Mouse (Mus musculus) MEL (cell line): ENCODE measurements at regions not wholly inside any gene's neighbourhood (a gene's known extent, or its start where the extent isn't known, plus 50 kb on each side); places are given as distances from the start of the nearest gene placed in this dataset.

ENCODE experiments used
- DNase-seq: peaks from one replicate; pipeline ENCODE4 v3.0.0; 2011; ENCODE audit warnings: low read depth, low spot score
- H3K27ac ChIP-seq: 2 replicates; pipeline ENCODE4 v1.5.1; 2012; ENCODE audit warnings: low read depth, mild to moderate bottlenecking, control low read depth, low read length, moderate library complexity; ENCODE audit not compliant: control insufficient read depth
- H3K27me3 ChIP-seq, 2 experiments: fragments of 150-350 bp in 1 of 2; sonication (generic) in 1 of 2; 2 replicates each; pipeline ENCODE4 v1.6.1; 2012; ENCODE audit warnings: low read length in 2 of 2, mild to moderate bottlenecking in 2 of 2, improper control_type of control experiment in 1 of 2, moderate library complexity in 1 of 2; ENCODE audit not compliant: insufficient read depth in 2 of 2, control insufficient read depth in 1 of 2
- H3K36me3 ChIP-seq, 2 experiments: 2 replicates each; pipeline ENCODE4 v1.6.1; 2012 to 2014; ENCODE audit warnings: low read length in 2 of 2, improper control_type of control experiment in 1 of 2, inconsistent platforms in 1 of 2, mild to moderate bottlenecking in 1 of 2; ENCODE audit not compliant: insufficient read depth in 2 of 2, control insufficient read depth in 1 of 2
- H3K4me1 ChIP-seq, 2 experiments: fragments of 150-350 bp in 1 of 2; sonication (generic) in 1 of 2; 2 replicates each; pipeline ENCODE4 v1.6.1; 2012; ENCODE audit warnings: low read length in 2 of 2, improper control_type of control experiment in 1 of 2, mild to moderate bottlenecking in 1 of 2; ENCODE audit not compliant: insufficient read depth in 2 of 2, control insufficient read depth in 1 of 2
- H3K4me3 ChIP-seq, 2 experiments: fragments of 150-350 bp in 1 of 2; sonication (generic) in 1 of 2; 2 replicates each; pipeline ENCODE4 v1.5.1; 2012; ENCODE audit warnings: low read depth in 2 of 2, low read length in 2 of 2, mild to moderate bottlenecking in 2 of 2, moderate library complexity in 2 of 2, control low read depth in 1 of 2, improper control_type of control experiment in 1 of 2; ENCODE audit not compliant: control insufficient read depth in 1 of 2, insufficient read depth in 1 of 2
- H3K79me2 ChIP-seq: 2 replicates; pipeline ENCODE4 v1.6.1; 2012; ENCODE audit warnings: mild to moderate bottlenecking, low read length, moderate library complexity; ENCODE audit not compliant: control insufficient read depth, poor library complexity, insufficient read depth
- H3K9ac ChIP-seq: 2 replicates; pipeline ENCODE4 v1.6.1; 2012; ENCODE audit warnings: low read depth, mild to moderate bottlenecking, control low read depth, low read length, moderate library complexity; ENCODE audit not compliant: control insufficient read depth, poor library complexity, severe bottlenecking
- H3K9me3 ChIP-seq: fragments of 150-350 bp; sonication (generic); replicated peaks from 2 replicates; pipeline ENCODE4 v1.6.1; 2012; ENCODE audit warnings: mild to moderate bottlenecking, low read length, improper control_type of control experiment, moderate library complexity; ENCODE audit not compliant: insufficient read depth
- CHD1 ChIP-seq: IDR thresholded peaks from 2 replicates; pipeline ENCODE4 v1.6.1; 2012; ENCODE audit warnings: low read depth, mild to moderate bottlenecking, inconsistent platforms, low read length, improper control_type of control experiment
- CHD2 ChIP-seq: IDR thresholded peaks from 2 replicates; pipeline ENCODE4 v1.6.1; 2011; ENCODE audit warnings: low read length, improper control_type of control experiment
- E2F4 ChIP-seq: IDR thresholded peaks from 2 replicates; pipeline ENCODE4 v1.6.1; 2011; ENCODE audit warnings: low read depth, low read length, improper control_type of control experiment, borderline replicate concordance
- ELF1 ChIP-seq: IDR thresholded peaks from 2 replicates; pipeline ENCODE4 v1.6.1; 2014; ENCODE audit warnings: low read depth, mild to moderate bottlenecking, inconsistent platforms, low read length, improper control_type of control experiment, moderate library complexity
- ETS1 ChIP-seq: IDR thresholded peaks from 2 replicates; pipeline ENCODE4 v1.6.1; 2012; ENCODE audit warnings: low read depth, mild to moderate bottlenecking, inconsistent platforms, low read length, improper control_type of control experiment, moderate library complexity
- GABPA ChIP-seq: IDR thresholded peaks from 2 replicates; pipeline ENCODE4 v1.6.1; 2012; ENCODE audit warnings: low read depth, mild to moderate bottlenecking, inconsistent platforms, low read length, improper control_type of control experiment, moderate library complexity
- GATA1 ChIP-seq: IDR thresholded peaks from 2 replicates; pipeline ENCODE4 v1.6.1; 2011; ENCODE audit warnings: low read depth, low read length, improper control_type of control experiment
- HCFC1 ChIP-seq: IDR thresholded peaks from 2 replicates; pipeline ENCODE4 v1.6.1; 2012; ENCODE audit warnings: low read depth, mild to moderate bottlenecking, inconsistent platforms, low read length, improper control_type of control experiment, moderate library complexity
- JUND ChIP-seq: IDR thresholded peaks from 2 replicates; pipeline ENCODE4 v1.6.1; 2011; ENCODE audit warnings: low read depth, mild to moderate bottlenecking, improper control_type of control experiment, low read length
- MAFK ChIP-seq: IDR thresholded peaks from 2 replicates; pipeline ENCODE4 v1.6.1; 2011; ENCODE audit warnings: low read depth, mild to moderate bottlenecking, low read length, improper control_type of control experiment, borderline replicate concordance
- MAX ChIP-seq: IDR thresholded peaks from 2 replicates; pipeline ENCODE4 v1.6.1; 2011; ENCODE audit warnings: low read length, improper control_type of control experiment
- MAZ ChIP-seq: IDR thresholded peaks from 2 replicates; pipeline ENCODE4 v1.6.1; 2012; ENCODE audit warnings: low read depth, mild to moderate bottlenecking, inconsistent platforms, low read length, improper control_type of control experiment
- MEF2A ChIP-seq: IDR thresholded peaks from 2 replicates; pipeline ENCODE4 v1.6.1; 2014; ENCODE audit warnings: low read depth, mild to moderate bottlenecking, inconsistent platforms, low read length, improper control_type of control experiment; ENCODE audit not compliant: poor library complexity, insufficient replicate concordance, severe bottlenecking; ENCODE audit errors: extremely low read depth
- MXI1 ChIP-seq: IDR thresholded peaks from 2 replicates; pipeline ENCODE4 v1.6.1; 2011; ENCODE audit warnings: mild to moderate bottlenecking, low read depth, low read length, improper control_type of control experiment
- MYB ChIP-seq: IDR thresholded peaks from 2 replicates; pipeline ENCODE4 v1.6.1; 2011; ENCODE audit warnings: mild to moderate bottlenecking, low read depth, low read length, improper control_type of control experiment
- NELFE ChIP-seq: IDR thresholded peaks from 2 replicates; pipeline ENCODE4 v1.6.1; 2011; ENCODE audit warnings: low read depth, low read length, improper control_type of control experiment
- POLR2A ChIP-seq, 2 experiments: IDR thresholded peaks; 2 replicates each; pipeline ENCODE4 v1.6.1; 2011 to 2012; ENCODE audit warnings: low read length in 2 of 2, mild to moderate bottlenecking in 2 of 2, control low read depth in 1 of 2, improper control_type of control experiment in 1 of 2, low read depth in 1 of 2, moderate library complexity in 1 of 2; ENCODE audit not compliant: control insufficient read depth in 1 of 2, insufficient read depth in 1 of 2, poor library complexity in 1 of 2
- POLR2AphosphoS2 ChIP-seq: IDR thresholded peaks from 2 replicates; pipeline ENCODE4 v1.6.1; 2011; ENCODE audit warnings: low read length, improper control_type of control experiment
- POLR2AphosphoS5 ChIP-seq: IDR thresholded peaks from 2 replicates; pipeline ENCODE4 v1.6.1; 2012; ENCODE audit warnings: low read depth, borderline replicate concordance, mild to moderate bottlenecking, inconsistent platforms, low read length, moderate library complexity, mixed read lengths
- RCOR1 ChIP-seq: IDR thresholded peaks from 2 replicates; pipeline ENCODE4 v1.6.1; 2012; ENCODE audit warnings: low read depth, mild to moderate bottlenecking, inconsistent platforms, low read length, improper control_type of control experiment
- SIN3A ChIP-seq: IDR thresholded peaks from 2 replicates; pipeline ENCODE4 v1.6.1; 2012; ENCODE audit warnings: low read length, improper control_type of control experiment, inconsistent platforms
- SMC3 ChIP-seq: IDR thresholded peaks from 2 replicates; pipeline ENCODE4 v1.6.1; 2011; ENCODE audit warnings: low read depth, low read length, improper control_type of control experiment
- TBP ChIP-seq: IDR thresholded peaks from 2 replicates; pipeline ENCODE4 v1.8.0; 2011; ENCODE audit warnings: low read depth, low read length, improper control_type of control experiment
- TCF12 ChIP-seq: IDR thresholded peaks from 2 replicates; pipeline ENCODE4 v1.6.1; 2014; ENCODE audit warnings: low read depth, mild to moderate bottlenecking, inconsistent platforms, low read length, improper control_type of control experiment, moderate library complexity
- UBTF ChIP-seq: IDR thresholded peaks from 2 replicates; pipeline ENCODE4 v1.6.1; 2012; ENCODE audit warnings: low read depth, mild to moderate bottlenecking, inconsistent platforms, low read length, improper control_type of control experiment, moderate library complexity, borderline replicate concordance; ENCODE audit not compliant: insufficient read depth
- USF1 ChIP-seq: IDR thresholded peaks from 2 replicates; pipeline ENCODE4 v1.6.1; 2014; ENCODE audit warnings: low read depth, mild to moderate bottlenecking, inconsistent platforms, low read length, improper control_type of control experiment, moderate library complexity
- ZKSCAN1 ChIP-seq: IDR thresholded peaks from 2 replicates; pipeline ENCODE4 v1.6.1; 2012; ENCODE audit warnings: low read depth, mild to moderate bottlenecking, inconsistent platforms, low read length, improper control_type of control experiment, moderate library complexity
- ZMIZ1 ChIP-seq: IDR thresholded peaks from 2 replicates; pipeline ENCODE4 v1.6.1; 2012; ENCODE audit warnings: low read depth, mild to moderate bottlenecking, inconsistent platforms, low read length, improper control_type of control experiment, moderate library complexity
- ZNF384 ChIP-seq: IDR thresholded peaks from 2 replicates; pipeline ENCODE4 v1.6.1; 2012; ENCODE audit warnings: low read depth, mild to moderate bottlenecking, inconsistent platforms, low read length, improper control_type of control experiment

- no peak for TF ChIP-seq POLR2AphosphoS2
Observed at GRCm38 (mm10) chr9:94607011-94607749, 62.5 kb upstream of the Slc9a9 start (continued).

GRCm38 (mm10) chr9:94607750-94608106 is 62.0 kb upstream of the Slc9a9 start:
- no peak for TF ChIP-seq SMC3
- no peak for TF ChIP-seq UBTF
- TF ChIP-seq JUND: no peak
- TF ChIP-seq GABPA: no peak
- no peak; the same call in 1 of the 2 replicates for TF ChIP-seq HCFC1
- no peak for TF ChIP-seq POLR2A (IDR thresholded peaks at IDR 0.05; ENCODE audit: control insufficient read depth in 1 of 2, insufficient read depth in 1 of 2, low read depth in 1 of 2, low read length in 2 of 2, poor library complexity in 1 of 2)
- TF ChIP-seq ELF1: no peak
- no peak; the same call in 1 of the 2 replicates for TF ChIP-seq MAX
- TF ChIP-seq POLR2AphosphoS5: no peak
- TF ChIP-seq MYB: no peak
- no peak for TF ChIP-seq ETS1
- TF ChIP-seq USF1: no peak
- TF ChIP-seq ZKSCAN1: no peak
- TF ChIP-seq, all 39 proteins: peak for 0
- DNase-seq: no peak
- Histone ChIP-seq H3K4me1 (peaks cover 5 to 22% of the 10 kb centered on the region in 2 experiments; a peak in 3 of 4 replicates), H3K27me3 (no peaks in the 10 kb centered on the region), H3K27ac (peak overlapping the region; percentile 87), H3K36me3 (peaks cover 0 to 22% of the 10 kb centered on the region in 2 experiments; a peak in 2 of 4 replicates), H3K4me3 (no peak overlapping the region), H3K79me2 (no peaks in the 10 kb centered on the region), H3K9ac (no peak overlapping the region), H3K9me3 (no peaks in the 10 kb centered on the region)

GRCm38 (mm10) chr9:94610101-94610500 is 59.6 kb upstream of the Slc9a9 start:
- no peaks in the 10 kb centered on the region for H3K27me3 ChIP-seq
- no peak for TF ChIP-seq TBP
- TF ChIP-seq MEF2A: no peak
- no peak for TF ChIP-seq NELFE
- TF ChIP-seq MXI1: no peak
- TF ChIP-seq USF1: no peak
- TF ChIP-seq SIN3A: no peak
- TF ChIP-seq GATA1: no peak
- no peak for TF ChIP-seq GABPA
- no peak for TF ChIP-seq SMC3
- no peak for TF ChIP-seq ZNF384
- TF ChIP-seq CHD1: no peak
- no peak for TF ChIP-seq POLR2AphosphoS5
- TF ChIP-seq RCOR1: no peak
- TF ChIP-seq CHD2: no peak
- TF ChIP-seq TCF12: no peak
- no peak for TF ChIP-seq MAZ
- TF ChIP-seq MAFK: no peak
- TF ChIP-seq ZMIZ1: no peak
- TF ChIP-seq E2F4: no peak
- no peak overlapping the region for H3K4me3 ChIP-seq
- H3K9ac ChIP-seq: no peak overlapping the region
- H3K4me1 ChIP-seq: peaks cover 5 to 17% of the 10 kb centered on the region in 2 experiments; a peak in 3 of 4 replicates
- peaks cover 0 to 24% of the 10 kb centered on the region in 2 experiments; a peak in 2 of 4 replicates for H3K36me3 ChIP-seq
- DNase-seq: no peak
- no peaks in the 10 kb centered on the region for H3K9me3 ChIP-seq
- H3K27ac ChIP-seq: no peak overlapping the region
- H3K79me2 ChIP-seq: no peaks in the 10 kb centered on the region
